Mouse (Mus musculus) NIH3T3 (cell line): ENCODE results near the gene Sacs.
"Not testable (repeated sequence)": the region's sequence is repeated elsewhere in the genome, so short reads cannot be mapped to it uniquely, and the experiment has no call there.

Source experiments
- DNase-seq: peaks from one replicate; pipeline ENCODE4 v3.0.0-alpha.2; 2012; ENCODE audit warnings: low read depth

Gene Sacs

DNA sequence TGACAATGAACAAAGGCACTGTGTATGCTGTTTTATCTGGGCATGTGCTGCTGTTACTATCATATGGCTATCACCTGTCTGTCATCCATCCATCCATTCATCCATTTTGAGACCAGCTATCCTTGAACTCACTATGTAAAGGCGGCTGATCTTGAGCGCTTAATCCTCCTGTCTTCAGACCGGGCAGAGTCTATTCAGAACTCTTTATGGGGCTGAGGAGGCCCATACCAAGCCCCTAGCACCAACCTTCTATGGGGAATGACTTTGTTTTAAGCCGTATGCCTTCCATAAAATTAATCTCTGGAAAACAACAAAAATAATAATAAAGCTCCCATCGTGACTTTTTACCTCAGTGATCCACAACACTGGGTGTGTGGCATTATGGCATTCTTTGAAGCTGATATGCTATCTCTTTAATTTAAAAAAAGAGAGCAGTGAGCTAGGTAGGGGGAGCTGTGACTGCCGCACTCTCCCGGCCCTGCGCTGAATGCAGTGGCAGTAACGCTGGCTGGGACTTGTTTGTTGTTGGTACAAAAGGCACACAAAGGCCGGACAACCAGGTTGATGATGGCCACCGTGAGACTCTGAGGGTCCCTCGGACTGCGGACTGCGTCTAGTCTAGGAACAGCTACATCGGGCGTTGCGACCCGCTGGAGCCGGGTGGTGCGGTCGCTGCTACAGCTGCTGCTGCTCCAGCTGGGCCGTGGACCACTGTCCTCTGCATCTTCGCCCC is at the start of gene Sacs:
TSS of gene Sacs (plus strand) at position 464 of the 733 bp plus-strand sequence.
- DNase-seq, result no peak

DNA sequence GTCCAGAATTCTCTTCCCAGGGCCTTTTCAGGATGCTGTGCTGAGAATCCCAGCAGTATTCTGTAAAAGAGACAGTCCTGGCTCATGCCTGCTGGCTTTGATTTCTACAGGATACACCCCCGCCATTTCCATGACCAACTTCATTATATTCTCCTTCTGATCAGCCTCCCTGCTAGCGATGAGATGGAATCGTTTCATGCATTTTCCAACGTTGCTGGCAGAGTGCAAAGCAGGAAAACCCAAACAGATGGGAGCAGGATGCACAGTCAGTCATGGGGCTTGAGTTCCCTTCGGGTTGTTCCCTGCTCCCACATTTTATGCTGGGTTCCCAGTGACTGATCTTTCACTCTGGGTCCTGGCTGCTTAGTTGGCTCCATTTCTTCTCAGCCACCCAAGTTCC is 47.3 kb upstream of the Sacs start:
- DNase-seq, result no peak

DNA sequence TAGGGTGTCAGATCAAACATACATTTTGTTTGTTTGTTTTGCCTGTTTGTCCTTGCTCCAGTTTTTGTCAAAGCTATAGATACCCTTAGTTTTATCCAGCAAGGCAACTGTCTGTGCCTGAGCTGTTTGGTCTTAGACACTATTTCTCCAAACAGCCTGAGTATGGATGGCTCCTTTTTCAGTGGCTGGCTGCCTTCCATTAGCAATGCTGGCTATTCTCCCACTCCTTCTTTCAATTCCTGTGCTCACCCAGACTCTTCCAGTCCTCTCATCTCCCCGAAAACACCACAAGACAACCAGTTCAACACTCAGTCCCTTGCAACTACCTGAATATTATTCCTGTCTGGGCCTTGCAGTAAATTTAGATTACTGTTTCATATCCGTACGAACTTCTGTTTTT is 46.2 kb upstream of the Sacs start:
- no peak for DNase-seq

DNA sequence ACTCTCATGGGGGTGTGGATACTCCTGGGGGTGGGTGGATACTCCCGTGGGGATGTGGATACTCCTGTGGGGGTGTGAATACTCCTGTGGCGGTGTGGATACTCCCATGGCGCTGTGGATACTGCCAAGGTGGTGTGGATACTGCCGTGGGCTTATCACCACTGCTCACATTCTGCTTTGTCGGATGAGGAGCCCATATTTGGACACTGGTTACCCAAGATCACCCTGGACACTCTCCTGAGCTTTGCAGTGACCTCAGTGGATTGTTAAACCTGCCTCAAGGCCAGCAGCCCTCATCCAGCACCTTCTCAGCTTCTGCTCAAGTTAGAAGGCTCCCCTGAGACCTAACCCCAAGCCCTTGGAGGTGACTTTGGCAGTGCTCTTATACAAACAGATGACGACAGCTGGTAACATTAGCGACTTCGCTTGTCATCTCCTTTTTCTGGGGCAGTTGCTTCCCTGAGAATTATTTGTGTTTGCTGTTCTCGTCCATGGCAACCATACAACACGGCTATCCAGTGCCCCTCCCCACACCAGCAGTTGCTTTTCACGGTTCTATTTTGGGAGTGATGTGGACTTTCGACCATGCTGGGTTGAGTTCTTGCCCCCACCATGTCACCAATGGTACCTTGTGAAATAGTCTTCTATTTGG is 40.2 kb upstream of the Sacs start:
- no peak for DNase-seq

GRCm38 (mm10) chr14:61100736-61101135 is 37.5 kb upstream of the Sacs start:
- no peak for DNase-seq

DNA sequence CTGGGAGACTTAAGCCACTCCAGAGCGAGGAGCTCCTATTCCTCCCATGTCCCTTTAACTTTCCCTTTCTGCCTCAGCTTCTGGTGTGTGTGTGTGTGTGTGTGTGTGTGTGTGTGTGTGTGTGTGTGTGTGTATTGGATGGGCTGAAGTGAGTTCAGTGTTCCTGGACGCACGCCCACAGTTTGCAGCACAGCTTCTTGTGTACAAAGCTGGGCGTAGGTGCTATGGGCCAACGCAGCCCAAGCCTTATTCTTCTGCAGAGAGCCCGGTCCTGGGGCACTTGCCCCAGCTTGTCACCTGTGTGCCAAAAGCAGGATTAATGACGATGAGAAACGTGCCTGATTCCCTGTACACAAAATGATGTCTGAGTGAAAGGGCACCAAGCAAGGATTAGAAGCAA is 31.9 kb upstream of the Sacs start:
- DNase-seq, result no peak

GRCm38 (mm10) chr14:61108625-61109024 is 29.6 kb upstream of the Sacs start:
- no peak for DNase-seq

DNA sequence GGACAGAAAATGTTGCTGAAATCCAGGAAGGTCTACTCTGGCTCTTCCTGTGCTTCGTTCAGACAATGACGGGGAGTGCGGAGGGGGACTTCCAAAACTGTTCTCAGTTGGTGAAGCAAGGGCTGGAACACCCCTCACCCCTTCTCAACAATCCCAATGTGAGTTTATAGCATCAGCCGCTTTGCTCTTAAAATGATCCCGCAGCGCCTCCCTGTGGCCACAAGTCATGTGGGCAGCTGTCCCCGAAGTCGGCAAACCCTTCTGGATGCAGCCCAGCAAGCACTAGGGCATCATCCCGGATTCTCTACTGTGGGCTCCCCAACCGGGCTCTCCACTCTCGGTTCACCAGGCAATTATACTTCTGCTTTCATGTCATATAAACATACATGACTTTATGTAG is 25.9 kb upstream of the Sacs start:
- DNase-seq, result peak; percentile 76

- DNase-seq, result no peak
These were observed 13.5 kb upstream of the Sacs start for GRCm38 (mm10) chr14:61124755-61125154.

GRCm38 (mm10) chr14:61125201-61125600 is 13.1 kb upstream of the Sacs start:
- DNase-seq, result no peak

GRCm38 (mm10) chr14:61127365-61127764 is 10.9 kb upstream of the Sacs start:
- not testable (repeated sequence) for DNase-seq

- DNase-seq, result no peak
These were observed 9.2 kb upstream of the Sacs start for GRCm38 (mm10) chr14:61128961-61129507.

DNA sequence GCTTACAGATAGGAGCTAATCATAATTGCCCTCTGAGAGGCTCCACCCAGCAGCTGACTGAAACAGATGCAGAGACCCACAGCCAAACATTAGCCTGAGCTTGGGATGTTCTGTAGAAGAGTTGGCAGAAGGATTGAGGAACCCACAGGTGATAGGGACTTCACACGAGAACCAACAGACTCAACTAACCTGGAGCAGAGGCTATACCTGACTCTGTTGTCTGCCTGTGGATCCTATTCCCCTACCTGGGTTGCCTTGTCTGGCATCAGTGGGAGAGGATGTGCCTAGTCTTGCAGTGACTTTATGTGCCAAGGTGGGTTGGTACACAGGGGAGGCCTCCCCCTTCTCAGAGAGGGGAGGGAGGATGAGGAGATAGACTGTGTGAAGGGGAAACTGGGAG is 5.7 kb upstream of the Sacs start:
- no peak for DNase-seq

- no peak for DNase-seq
These were observed 3.8 kb upstream of the Sacs start for GRCm38 (mm10) chr14:61134381-61135030.

DNA sequence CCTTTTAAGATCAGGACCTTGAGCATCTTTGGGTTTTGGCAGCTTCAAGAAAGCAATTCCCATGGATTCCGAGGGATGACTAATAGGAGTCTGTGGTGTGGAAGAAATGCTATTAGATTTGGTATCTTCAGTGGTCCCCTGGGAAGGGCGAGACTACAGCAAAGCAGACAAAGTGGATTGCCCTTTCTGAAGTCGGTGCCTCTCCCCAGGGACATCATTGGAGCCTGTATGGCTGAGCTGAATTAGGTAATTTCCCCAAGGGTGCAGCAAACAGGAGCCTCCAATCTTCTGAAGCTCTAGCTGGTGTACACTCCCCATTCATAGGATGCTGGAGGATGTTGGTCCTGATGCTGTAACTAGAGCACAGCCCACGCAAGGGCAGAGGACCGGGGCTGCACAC is 847 bp upstream of the Sacs start:
- DNase-seq, result peak; percentile 29

DNA sequence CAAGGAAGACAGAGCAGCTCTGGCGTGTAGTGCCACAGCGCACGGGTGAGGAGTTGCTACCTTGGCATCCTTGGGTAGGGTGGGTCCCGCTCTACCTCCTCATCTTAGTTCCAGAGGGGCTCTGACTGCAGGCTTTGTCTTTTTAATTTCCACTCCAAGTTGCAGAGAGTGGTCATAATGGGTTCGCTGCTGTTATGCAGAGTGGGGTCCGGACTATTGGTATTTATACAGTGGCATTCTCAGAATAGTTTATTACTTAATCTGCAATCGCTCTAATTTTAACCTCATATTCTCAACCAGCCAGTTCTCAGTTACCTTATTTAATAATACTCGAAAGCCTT is 440 bp downstream of the Sacs start:
- no peak for DNase-seq

- DNase-seq, result no peak
These were observed 5.1 kb downstream of the Sacs start for GRCm38 (mm10) chr14:61143358-61143757.

GRCm38 (mm10) chr14:61143869-61144268 is 5.6 kb downstream of the Sacs start:
- DNase-seq, result peak; percentile 22

DNA sequence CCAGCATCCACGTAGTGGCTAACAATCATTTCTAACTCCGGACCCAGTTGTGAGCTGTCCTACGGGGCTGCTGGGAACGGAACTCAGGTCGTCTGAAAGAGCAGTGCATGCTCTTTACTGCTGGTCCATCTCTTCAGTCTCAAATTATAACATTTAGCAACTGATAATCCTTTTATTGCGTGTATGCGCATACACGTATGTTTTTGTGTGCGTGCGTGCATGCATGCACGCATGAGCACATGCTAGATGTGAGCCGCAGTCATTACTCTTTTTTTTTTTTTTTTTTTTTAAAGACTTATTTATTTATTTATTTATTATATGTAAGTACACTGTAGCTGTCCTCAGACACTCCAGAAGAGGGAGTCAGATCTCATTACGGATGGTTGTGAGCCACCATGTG is 12.2 kb downstream of the Sacs start:
- DNase-seq, result not testable (repeated sequence)

DNA sequence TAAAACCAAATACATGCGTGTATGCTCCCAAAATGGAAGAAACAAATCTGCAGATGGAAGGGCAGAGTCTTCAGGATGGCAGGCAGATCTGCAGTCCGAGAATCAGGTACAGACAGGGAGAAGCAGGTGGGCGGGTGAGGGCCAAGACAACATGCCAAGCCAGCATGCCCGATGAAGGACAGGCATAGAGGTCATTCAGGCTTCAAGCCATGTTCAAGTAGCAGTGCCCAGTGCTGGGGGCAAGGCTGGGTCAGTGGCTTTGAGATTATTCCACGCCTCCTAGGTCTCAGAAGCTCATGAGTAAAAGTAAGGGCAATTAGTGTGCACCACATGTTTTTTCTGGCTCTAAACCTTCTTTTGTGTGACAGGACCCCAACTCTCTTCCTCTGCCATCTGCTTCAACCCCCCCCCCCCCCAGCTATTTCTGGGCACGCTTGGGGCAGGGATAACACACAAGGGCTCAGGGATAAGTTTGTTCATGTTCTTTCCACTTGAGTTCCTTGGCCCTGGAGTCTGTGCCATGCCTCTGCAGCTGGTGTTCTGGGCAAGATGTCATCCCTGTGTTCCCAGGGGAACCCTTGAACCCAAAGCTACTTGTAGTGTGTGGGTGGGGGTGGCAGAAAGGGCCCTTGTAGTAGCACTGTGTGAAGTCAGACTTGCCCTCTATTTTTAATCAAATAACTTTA is 16.8 kb downstream of the Sacs start:
- no peak for DNase-seq

GRCm38 (mm10) chr14:61155687-61156086 is 17.4 kb downstream of the Sacs start:
- DNase-seq, result no peak

- not testable (repeated sequence) for DNase-seq
These were observed 19.2 kb downstream of the Sacs start for GRCm38 (mm10) chr14:61157426-61157825.

- DNase-seq, result peak; percentile 26
These were observed 22.7 kb downstream of the Sacs start for GRCm38 (mm10) chr14:61160920-61161319.
